Mouse (Mus musculus) cerebellum, adult 8-10 months (tissue): ENCODE data around the gene Fgf16.

Experiments
- DNase-seq: peaks from one replicate; pipeline ENCODE4 v3.0.0; 2022

Fgf16 gene

GRCm38 (mm10) chrX:105764162-105765004, at the start of gene Fgf16:
Gene Fgf16, plus strand, starts transcription at chrX:105764279.
- no peak for DNase-seq

- DNase-seq = no peak
Measured at GRCm38 (mm10) chrX:105714740-105715139, 49.3 kb upstream of the Fgf16 start.

GRCm38 (mm10) chrX:105715789-105716321, 48.2 kb upstream of the Fgf16 start:
- DNase-seq = no peak

GRCm38 (mm10) chrX:105718388-105718787, 45.7 kb upstream of the Fgf16 start:
- no peak for DNase-seq

GRCm38 (mm10) chrX:105718943-105719342, 45.1 kb upstream of the Fgf16 start:
- no peak for DNase-seq

- DNase-seq = no peak
Measured at GRCm38 (mm10) chrX:105724174-105724573, 39.9 kb upstream of the Fgf16 start.

- peak; percentile 12 for DNase-seq
Measured at GRCm38 (mm10) chrX:105762847-105763527, 1.1 kb upstream of the Fgf16 start.

GRCm38 (mm10) chrX:105763612-105764011, 467 bp upstream of the Fgf16 start:
- DNase-seq = peak; percentile 5

- DNase-seq = no peak
Measured at GRCm38 (mm10) chrX:105765005-105765706, 1.1 kb downstream of the Fgf16 start.

GRCm38 (mm10) chrX:105766013-105766412, 1.9 kb downstream of the Fgf16 start:
- no peak for DNase-seq

GRCm38 (mm10) chrX:105767177-105767764, 3.2 kb downstream of the Fgf16 start:
- peak; percentile 5 for DNase-seq

GRCm38 (mm10) chrX:105767932-105768331, 3.9 kb downstream of the Fgf16 start:
- DNase-seq = no peak

- no peak for DNase-seq
Measured at GRCm38 (mm10) chrX:105773281-105773680, 9.2 kb downstream of the Fgf16 start.

GRCm38 (mm10) chrX:105794806-105795403, 30.8 kb downstream of the Fgf16 start:
- no peak for DNase-seq

- no peak for DNase-seq
Measured at GRCm38 (mm10) chrX:105824462-105824861, 60.4 kb downstream of the Fgf16 start.
